Mouse (Mus musculus): Measurements from ENCODE around the gene Prdx1. TPM values are rescaled to one million over a fixed set of nuclear protein-coding genes. Genes with fewer than 3 reads are reported as not detected.
A peak's percentile ranks its signal among the peaks of the same experiment; 100 is the strongest.
"Not testable (repeated sequence)": the region's sequence is repeated elsewhere in the genome, so short reads cannot be mapped to it uniquely, and the experiment has no call there.

Gene Prdx1
- 100 to 1,000 TPM; 476 to 489 TPM for total RNA-seq (2021)

DNA sequence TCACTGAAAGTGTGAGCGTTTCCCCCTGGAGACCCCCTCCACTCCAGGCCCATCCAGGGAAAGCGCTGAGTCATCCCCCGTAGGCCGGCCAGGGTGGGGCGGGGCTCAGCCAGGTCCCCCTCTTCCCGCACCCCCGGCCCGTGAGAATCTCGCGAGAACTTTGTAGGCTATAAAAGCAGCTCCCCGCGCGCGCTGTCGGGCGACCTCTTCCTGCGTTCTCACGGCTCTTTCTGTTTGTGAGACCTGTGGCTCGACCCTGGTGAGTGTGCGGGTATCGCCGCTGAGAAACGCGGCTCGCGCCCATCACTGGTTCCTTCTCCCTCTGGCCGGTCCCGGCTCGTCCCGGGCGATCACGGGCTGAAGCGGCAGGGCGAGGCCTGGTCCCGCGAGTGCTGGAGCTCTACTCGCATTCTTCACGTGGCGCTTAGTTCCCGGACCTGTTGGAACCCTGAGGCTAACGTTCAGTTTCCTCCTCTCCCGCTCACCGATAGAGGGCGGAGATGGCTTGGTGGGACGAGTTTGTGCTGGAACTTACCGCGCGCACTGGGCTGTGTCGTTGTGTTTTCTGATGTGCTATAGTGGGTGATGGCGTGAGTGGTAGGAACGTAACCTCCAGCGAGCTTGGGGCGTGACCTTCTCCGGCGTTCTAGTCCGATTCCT, at the start of gene Prdx1:
Gene Prdx1, plus strand, starts transcription at position 143 of the 660 bp plus-strand sequence.
- intact Hi-C loops (cut with DNase I): loop anchor here (2.0 to 5.0 kb wide), 3 partner anchors 35 to 128 kb away; partner anchors contain the start of genes Akr1a1, Gpbp1l1, Nasp and Tmem69
- DNase-seq: peak; percentile 97 to 99

DNA sequence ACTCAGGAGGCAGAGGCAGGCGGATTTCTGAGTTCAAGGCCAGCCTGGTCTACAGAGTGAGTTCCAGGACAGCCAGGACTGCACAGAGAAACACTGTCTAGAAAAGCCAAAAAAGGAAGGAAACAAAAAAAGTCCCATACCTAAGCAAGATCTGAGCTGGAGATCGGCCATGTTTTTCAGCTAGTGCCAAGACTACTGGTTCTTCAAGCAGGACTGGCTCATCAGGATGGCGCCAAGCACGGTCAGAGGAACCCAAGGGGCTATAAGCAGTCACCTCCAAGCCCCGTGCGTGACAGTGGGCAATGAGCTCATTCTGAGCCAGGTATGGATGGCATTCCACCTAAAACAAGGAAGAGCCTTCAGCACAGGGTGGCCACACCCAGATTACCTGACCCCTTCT, 46.5 kb upstream of the Prdx1 start:
- intact Hi-C loops (cut with DNase I): no loop called here
- no peak for DNase-seq

DNA sequence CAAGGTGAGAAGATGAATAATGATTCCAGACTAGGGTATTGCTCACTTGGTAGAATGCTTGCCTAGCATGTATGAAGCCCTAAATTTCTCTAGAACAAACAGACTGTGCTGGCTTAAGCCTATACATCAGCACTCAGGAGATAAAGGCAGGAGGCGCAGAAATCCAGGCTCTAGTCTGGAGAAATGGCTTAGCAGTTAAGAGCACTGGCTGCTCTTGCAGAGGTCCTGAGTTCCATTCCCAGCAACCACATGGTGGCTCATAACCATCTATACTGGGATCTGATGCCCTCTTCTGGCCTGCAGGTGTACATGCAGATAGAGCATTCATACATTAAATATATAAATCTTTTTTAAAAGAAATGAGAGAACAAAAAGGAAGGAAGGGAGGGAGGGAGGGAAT, 43.3 kb upstream of the Prdx1 start:
- no peak for DNase-seq
- intact Hi-C loops (cut with DNase I): no loop called here

DNA sequence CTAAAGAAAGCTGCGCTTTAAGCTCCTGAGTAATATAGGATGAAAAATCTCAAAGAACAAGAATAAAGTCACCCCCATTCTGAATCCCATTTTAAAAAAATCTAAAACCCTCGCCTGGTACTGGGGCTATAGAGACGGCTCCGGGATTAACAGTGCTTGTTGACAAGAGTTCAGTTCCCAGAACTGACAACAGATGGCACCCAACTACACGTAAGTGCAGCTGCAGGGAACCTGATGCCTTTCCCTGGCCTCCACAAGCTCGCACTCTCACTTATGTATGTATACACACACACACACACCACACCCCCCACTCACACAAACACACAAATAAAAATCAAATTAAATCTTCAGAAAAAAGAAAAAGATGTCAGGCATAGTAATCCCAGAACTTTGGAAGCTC, 41.0 kb upstream of the Prdx1 start:
- DNase-seq: peak in 1 of 2 experiments; percentile 21
- intact Hi-C loops (cut with DNase I): no loop called here

DNA sequence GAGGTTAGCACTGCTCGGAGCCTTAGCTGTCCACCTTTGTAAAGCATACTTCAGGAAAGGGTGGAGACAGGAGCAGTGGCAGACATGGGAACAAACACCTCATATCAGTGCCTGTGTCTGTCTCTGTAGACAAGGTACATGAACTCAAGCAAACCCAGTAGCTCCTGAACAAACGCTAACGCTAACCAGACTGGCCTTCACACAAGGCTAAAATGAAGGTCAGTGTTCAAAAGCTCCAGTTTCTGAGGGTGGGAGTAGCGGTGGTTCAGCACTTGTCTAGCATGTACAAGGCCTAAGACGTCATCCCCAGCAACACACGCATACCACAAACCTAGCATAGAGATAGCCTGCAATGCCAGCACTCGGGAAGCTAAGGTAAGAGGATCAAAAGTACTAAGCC, 39.7 kb upstream of the Prdx1 start:
- no peak for DNase-seq
- intact Hi-C loops (cut with DNase I): no loop called here

DNA sequence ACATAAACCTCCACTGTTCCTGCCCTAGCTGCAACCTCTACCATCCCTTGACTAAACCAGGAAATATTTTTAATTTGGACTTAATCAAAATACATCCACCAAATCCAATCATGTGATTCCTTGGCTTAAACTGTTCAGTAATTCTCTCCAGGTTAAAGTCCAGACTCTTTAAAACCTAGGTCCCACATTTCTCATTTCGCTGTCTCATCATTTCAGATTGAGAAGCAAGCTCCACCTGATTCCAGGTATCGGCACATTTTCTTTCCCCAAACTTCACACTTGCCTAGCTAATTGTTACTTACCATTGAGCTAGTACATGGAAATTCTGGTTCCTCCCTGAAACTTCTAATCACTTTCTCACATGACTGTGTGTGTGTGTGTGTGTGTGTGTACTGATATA, 35.9 kb upstream of the Prdx1 start:
- intact Hi-C loops (cut with DNase I): no loop called here
- DNase-seq: no peak

DNA sequence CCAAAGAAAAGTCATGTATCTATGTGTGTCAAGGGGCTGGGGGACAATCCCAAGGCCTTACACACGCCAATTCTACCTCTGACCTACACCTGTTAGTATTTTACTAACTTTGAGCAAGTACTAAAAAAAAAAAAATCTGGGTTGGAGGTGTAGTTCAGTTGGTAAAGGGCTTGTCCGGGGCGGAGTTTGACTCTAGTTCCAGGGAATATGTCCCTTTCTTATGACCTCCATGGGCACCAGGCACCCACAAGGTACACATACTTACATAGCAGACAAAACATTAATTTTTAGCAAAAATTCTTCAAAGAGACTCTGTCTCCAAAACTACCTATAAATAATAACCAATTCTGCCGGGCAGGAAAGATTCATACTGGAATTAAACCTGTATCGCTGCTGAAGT, 35.0 kb upstream of the Prdx1 start:
- intact Hi-C loops (cut with DNase I): loop anchor here (2.0 kb wide), 1 partner anchor 34 kb away; the partner anchor contains the start of gene Prdx1

DNA sequence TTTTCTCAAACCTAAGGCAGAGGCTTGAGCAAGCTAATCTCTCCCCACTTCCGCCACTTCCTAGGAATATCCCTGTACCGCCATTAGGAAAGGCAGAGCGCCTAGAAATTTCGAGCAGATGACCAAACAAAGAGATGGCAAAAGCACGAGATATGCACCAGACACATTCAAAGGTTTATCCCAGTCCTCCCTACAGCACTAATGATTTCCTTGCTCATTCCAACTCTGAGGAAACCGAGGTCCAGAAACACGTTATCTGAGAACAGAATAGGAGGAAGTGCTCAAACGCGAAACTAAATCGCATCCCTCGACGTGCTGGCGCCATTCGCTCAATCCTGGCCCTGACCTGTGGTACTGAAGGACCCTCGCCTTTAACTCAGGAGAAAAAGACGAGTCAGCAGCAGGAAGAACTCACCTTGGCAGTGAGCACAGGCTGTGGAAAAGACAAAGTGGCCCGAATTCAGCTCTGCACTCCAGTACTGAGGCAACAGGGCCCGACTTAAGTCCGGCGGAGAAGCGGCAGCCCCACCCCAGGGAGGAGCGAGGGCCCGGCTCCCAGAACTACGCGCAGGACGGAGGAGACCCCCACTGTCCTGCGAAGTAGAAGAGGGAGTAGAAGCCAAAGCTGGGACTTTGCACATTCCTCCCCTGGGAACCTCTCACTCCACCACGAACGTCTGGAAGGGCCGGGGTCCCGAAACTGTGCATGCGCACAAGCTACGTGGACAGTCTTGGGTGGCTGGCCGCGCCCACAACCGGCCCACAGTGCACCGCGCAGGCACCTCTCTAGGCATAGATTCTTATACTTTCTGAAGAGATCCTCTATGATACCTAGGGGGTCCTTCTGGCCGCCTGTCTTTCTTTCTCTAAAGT, 34.2 kb upstream of the Prdx1 start, which contains the start of gene Akr1a1:
Gene Akr1a1, minus strand, starts transcription at position 757 of the 873 bp plus-strand sequence.
- peak; percentile 92 to 94 for DNase-seq
- intact Hi-C loops (cut with DNase I): loop anchor here (2.0 kb wide), 1 partner anchor 34 kb away; the partner anchor contains the start of gene Prdx1

More for the DNA sequence above, 35.0 kb upstream of the Prdx1 start:
- DNase-seq: no peak

DNA sequence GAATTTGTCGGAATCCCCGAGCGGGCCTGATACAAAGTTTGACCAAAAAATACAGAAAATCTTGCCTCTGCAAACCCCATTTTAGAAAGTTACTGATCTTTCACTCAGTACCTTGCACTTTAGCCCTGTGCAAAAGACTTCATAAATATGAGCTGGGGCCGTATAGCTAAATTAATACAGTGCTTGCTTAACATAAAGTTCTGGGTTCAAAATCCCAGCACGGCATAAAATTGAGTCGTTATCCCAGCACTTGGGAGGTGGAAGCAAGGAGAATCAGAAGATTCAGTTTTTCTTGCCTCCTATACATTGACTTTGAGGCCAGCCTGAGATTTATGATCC, 33.6 kb upstream of the Prdx1 start:
- intact Hi-C loops (cut with DNase I): loop anchor here (1.0 to 2.0 kb wide), 2 partner anchors 22 to 33 kb away; partner anchors contain the start of gene Prdx1
- no peak for DNase-seq

DNA sequence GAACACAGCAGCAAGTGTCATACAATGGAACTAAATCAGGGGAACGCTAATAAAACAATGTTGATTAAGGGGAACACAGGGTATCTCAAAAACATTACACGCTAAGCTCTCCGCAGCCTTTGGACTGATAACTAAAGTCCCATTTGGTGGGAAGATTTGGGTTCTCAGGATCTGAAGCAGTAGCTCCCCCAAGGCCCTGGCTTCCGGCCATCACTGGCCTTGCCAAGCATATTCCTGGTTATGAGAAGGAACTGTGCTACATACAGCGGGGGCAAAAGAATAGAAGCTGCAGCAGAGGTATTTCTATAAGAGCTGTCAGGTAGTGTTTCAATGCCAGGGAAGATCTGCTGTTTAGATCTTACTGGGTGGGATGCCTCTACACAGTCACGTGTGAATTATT, 32.1 kb upstream of the Prdx1 start:
- intact Hi-C loops (cut with DNase I): no loop called here
- DNase-seq: no peak

DNA sequence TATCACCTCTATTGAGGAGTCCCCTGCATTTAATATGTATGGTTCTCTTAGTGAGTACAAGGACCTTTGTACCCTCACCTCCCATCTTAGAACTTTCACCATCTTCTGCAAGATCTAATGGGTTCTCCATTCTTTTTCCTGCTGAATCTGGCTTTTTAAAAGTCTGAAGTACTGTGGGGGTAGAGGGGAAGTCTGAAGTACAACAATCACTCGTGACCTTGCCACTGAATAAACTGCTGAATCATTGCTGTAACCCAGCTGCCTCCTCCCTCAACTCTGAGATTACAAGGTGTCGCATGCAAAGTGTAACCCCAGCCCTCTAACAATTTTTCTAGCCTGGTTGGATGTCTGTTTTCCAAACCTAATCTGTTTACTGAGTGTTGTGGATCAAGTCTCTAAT, 30.2 kb upstream of the Prdx1 start:
- no peak for DNase-seq
- intact Hi-C loops (cut with DNase I): no loop called here

DNA sequence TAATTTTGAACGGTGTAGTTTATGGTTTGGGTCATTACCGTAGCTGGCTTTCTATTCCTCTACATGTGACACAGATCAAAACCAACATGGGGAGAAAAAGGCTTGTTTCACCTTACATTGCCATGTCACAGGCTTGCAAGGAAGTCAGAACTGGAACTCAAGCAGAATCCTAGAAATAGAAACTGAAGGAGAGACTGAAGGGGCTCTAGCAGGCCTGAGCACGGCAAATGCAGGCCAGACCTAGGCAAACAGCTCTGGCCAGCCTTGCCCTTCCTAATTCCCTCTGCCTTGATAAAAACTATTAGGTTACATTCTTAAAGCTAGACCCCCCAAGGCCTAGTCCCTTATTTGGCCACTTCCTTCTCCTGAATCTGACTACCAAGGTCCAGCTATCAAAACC, 29.7 kb upstream of the Prdx1 start:
- intact Hi-C loops (cut with DNase I): no loop called here
- no peak for DNase-seq

DNA sequence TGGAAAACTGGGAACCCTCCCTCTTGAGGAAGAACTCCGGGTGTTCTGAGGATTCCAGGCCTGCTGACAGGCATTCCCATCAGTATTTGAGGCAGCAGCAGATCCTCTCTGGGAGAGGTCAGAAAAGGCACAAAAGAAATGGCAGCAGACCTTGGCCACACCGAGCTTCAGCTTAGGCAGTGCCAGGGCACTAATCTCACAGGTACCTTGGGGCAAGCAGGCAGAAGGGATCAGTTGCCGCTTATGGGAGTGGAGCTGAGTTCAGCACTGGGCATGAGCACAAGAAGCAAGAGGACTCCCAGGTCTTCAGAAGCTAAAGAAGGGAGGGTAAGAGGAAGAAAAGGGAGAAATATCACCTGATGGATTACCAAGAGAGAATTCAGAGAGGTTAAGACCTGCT, 27.4 kb upstream of the Prdx1 start:
- intact Hi-C loops (cut with DNase I): no loop called here
- no peak for DNase-seq

DNA sequence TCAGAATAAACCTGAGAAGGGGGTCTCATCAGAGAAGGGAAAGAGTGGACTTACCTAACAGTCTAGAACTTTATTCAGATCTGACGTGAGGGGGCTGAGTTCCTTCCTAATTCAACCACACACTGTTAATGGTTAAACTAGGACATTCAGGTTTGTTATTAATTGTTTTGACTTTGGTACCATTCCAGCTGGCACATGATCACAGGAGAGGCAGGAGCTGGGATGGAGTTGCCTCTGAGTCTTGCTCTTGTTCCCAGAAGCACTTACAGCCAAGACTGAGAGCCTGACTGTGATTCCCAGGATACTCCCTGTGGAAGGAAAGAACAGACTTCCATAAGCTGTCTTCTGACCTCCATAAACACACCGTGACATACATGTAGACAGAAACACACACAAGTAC, 25.9 kb upstream of the Prdx1 start:
- DNase-seq: no peak
- intact Hi-C loops (cut with DNase I): no loop called here

DNA sequence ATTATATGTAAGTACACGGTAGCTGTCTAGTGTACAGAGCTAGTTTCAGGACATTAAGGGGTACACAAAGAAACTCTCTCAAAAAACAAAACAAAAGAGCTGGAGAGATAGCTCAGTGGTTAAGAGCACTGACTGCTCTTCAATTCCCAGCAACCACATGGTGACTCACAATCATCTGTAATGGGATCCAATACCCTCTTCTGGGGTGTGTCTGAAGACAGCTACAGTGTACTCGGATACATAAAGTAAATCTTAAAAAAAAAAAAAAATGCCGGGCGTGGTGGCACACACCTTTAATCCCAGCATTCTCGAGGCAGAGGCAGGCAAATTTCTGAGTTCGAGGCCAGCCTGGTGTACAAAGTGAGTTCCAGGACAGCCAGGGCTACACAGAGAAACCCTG, 25.4 kb upstream of the Prdx1 start:
- intact Hi-C loops (cut with DNase I); DNase-seq: not testable (repeated sequence)

DNA sequence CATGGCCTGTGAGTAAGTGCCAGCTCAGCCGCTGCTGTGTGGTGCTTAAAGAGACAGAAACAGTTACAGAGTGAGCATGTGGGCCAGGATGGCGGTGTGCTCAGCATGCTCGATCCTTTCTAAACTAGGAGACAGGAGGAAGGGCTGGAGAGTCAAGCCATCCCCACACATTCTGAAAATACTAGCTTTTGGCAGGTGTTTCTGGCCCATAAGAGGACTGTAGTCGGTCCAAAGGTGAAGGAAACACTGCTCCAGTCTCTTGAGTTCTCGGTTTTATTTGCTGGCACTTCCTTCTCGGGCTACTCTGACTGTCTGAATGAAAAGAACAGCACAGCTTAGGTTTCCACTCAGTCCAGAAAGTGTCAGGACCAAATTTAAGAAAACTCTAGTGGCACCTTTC, 24.5 kb upstream of the Prdx1 start:
- DNase-seq: no peak
- intact Hi-C loops (cut with DNase I): no loop called here

DNA sequence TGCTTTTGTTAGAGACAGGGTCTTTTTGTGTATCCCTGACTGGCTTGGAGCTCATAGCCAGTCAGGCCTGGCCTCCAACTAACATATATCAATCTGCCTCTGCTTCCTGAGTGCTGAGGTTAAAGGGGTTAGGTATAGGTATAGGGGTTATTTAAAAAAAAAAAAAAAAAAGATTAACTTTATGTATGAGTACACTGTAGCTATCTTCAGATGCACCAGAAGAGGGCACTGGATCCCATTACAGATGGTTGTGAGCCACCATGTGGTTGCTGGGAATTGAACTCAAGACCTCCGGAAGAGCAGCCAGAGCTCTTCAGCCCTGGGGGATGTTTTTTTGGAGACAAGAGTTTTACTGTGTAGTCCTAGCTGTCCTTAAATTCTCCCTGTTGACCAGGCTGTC, 23.3 kb upstream of the Prdx1 start:
- no peak for DNase-seq
- intact Hi-C loops (cut with DNase I): no loop called here

DNA sequence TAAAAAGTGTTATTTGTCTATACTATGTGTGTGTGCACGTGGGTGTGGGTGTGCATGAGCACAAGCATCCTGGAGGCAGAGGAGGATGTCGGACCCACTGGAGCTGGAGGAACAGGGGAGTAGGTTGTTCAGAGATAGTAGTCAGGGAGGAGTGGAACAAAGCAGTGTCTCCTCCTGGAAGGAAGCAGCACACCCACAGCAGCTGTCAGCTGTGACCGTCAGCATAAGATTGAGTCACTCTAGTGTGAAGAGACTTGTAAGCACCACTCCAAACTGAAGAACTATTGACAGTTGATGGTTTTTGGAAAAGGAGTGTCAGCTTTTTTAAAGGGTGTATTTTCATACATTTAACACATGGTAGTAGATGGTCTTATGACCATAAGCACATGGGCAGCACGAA, 18.7 kb upstream of the Prdx1 start:
- no peak for DNase-seq
- intact Hi-C loops (cut with DNase I): no loop called here

DNA sequence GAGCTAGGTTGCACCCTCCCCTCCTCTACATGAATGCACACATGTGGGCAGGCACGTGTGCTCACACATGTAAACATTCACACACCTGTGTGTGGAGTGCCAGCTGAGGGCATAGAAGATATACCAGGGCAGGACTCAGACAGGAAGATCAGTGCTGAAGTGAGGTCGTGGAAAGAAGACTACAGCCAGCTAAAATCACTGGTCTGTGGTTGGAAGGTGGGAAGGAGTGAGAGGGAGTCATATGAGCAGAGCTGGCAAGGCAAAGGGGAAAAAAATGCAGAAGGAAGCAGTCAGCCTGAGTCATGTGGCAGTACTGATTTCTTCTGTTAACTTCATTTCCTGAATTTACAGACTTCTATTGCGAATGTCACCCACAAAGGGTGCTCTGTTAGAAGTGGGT, 17.2 kb upstream of the Prdx1 start:
- DNase-seq: peak in 1 of 2 experiments; percentile 13
- intact Hi-C loops (cut with DNase I): no loop called here

DNA sequence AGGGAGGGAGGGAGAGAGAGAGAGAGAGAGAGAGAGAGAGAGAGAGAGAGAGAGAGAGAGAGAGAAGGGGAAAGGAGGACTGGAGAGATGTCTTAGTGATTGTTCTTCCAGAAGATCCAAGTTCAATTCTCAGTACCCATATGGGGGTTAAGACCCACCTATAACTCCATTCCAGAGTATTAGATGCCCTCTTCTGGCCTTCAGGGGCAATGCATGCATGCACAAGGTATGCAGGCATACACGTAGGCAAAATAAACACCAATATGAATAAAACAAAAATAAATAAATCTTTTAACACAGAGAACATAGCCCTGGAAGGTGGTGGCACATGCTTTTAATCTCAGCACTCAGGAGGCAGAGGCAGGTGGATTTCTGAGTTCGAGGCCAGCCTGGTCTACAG, 16.1 kb upstream of the Prdx1 start:
- intact Hi-C loops (cut with DNase I): no loop called here
- no peak for DNase-seq

DNA sequence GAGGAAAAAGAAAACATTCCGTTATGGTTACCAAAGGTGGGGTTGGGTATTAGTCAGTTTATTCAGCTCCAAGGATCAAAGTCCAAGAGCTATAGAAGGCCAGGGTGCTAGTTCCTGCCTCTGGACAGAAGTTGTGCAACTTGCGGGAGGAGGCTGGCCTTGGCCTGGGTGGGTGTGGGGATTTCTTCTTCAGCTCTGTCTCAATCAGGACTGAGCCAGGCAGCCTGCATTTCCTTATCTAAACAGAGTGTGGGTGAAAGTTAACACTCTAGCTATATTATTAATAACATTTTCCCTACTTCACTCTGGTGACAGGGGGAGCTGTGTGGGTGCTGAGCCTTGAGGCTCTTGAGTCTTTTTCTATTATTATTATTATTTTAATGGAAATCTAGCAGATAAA, 12.6 kb upstream of the Prdx1 start:
- DNase-seq: peak in 1 of 2 experiments; percentile 26

DNA sequence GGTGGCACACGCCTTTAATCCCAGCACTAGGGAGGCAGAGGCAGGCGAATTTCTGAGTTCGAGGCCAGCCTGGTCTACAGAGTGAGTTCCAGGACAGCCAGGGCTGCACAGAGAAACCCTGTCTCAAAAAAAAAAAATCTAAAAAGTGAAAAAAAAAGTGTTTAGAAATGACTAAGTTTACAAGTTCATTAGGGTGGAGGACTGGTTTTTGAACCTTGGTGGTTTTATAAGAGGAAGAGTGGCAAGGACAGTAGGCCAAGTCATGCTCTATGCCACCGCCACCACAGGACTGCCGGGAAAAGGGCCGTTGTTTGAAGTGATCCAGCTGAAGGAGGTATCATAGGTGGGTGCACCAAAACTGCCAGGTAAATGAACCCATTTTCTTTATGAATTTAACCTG, 10.6 kb upstream of the Prdx1 start:
- DNase-seq; intact Hi-C loops (cut with DNase I): not testable (repeated sequence)

More for the DNA sequence above, 12.6 kb upstream of the Prdx1 start:
- intact Hi-C loops (cut with DNase I): no loop called here

Measured in heart, postnatal 36 days (tissue).